Mouse (Mus musculus) CH12.LX (cell line): ENCODE measurements at regions not wholly inside any gene's neighbourhood (a gene's known extent, or its start where the extent isn't known, plus 50 kb on each side); places are given as distances from the start of the nearest gene placed in this dataset.

Experiments
- DNase-seq: peaks from one replicate; pipeline ENCODE4 v3.0.0-alpha.2; 2013; ENCODE audit errors: extremely low read depth
- H3K27ac ChIP-seq: 2 replicates; pipeline ENCODE4 v1.5.1; 2012; ENCODE audit warnings: low read depth, mild to moderate bottlenecking, control low read depth, moderate library complexity; ENCODE audit not compliant: insufficient read depth
- H3K27me3 ChIP-seq: replicated peaks from 2 replicates; pipeline ENCODE3; 2012; ENCODE audit warnings: inconsistent platforms
- H3K36me3 ChIP-seq, 2 experiments: replicated peaks in 1 of 2; 2 replicates each; pipeline versions ENCODE3 to v1.6.1; 2012; ENCODE audit warnings: inconsistent platforms in 1 of 2, low read length in 1 of 2, mild to moderate bottlenecking in 1 of 2, mixed read lengths in 1 of 2, moderate library complexity in 1 of 2; ENCODE audit not compliant: control insufficient read depth in 1 of 2, insufficient read depth in 1 of 2
- H3K4me1 ChIP-seq, 2 experiments: 2 replicates each; pipeline ENCODE4 v1.6.1; 2012; ENCODE audit warnings: inconsistent platforms in 1 of 2, moderate library complexity in 1 of 2; ENCODE audit not compliant: insufficient read depth in 2 of 2, control insufficient read depth in 1 of 2
- H3K4me2 ChIP-seq: 2 replicates; pipeline ENCODE4 v1.6.1; 2012; ENCODE audit warnings: low read depth, mild to moderate bottlenecking, control low read depth; ENCODE audit not compliant: poor library complexity, insufficient read depth, severe bottlenecking
- H3K4me3 ChIP-seq, 3 experiments: fragments of 150-350 bp in 1 of 3; sonication (generic) in 1 of 3; replicated peaks in 1 of 3; 2 replicates each; pipeline versions ENCODE3 to v1.5.1; 2011 to 2012; ENCODE audit warnings: low read depth in 2 of 3, low read length in 2 of 3, mild to moderate bottlenecking in 2 of 3, moderate library complexity in 2 of 3, control low read depth in 1 of 3, improper control_type of control experiment in 1 of 3, inconsistent platforms in 1 of 3, mixed read lengths in 1 of 3; ENCODE audit not compliant: poor library complexity in 1 of 3
- H3K79me2 ChIP-seq: replicated peaks from 2 replicates; pipeline ENCODE4 v1.6.1; 2012; ENCODE audit warnings: mild to moderate bottlenecking, moderate library complexity; ENCODE audit not compliant: control insufficient read depth, poor library complexity, insufficient read depth, severe bottlenecking; ENCODE audit errors: extremely low read depth
- H3K9ac ChIP-seq: 2 replicates; pipeline ENCODE4 v1.6.1; 2012; ENCODE audit warnings: low read depth, mild to moderate bottlenecking, control low read depth, moderate library complexity; ENCODE audit not compliant: insufficient read depth
- H3K9me3 ChIP-seq: replicated peaks from 2 replicates; pipeline ENCODE3; 2012; ENCODE audit warnings: low read length, inconsistent platforms, mixed read lengths
- BHLHE40 ChIP-seq: IDR thresholded peaks from 2 replicates; pipeline ENCODE4 v1.6.1; 2011; ENCODE audit warnings: mild to moderate bottlenecking, low read depth, low read length, improper control_type of control experiment
- CHD1 ChIP-seq: IDR thresholded peaks from 2 replicates; pipeline ENCODE4 v1.6.1; 2012; ENCODE audit warnings: low read depth, low read length, improper control_type of control experiment, inconsistent platforms
- CHD2 ChIP-seq: IDR thresholded peaks from 2 replicates; pipeline ENCODE4 v1.6.1; 2011; ENCODE audit warnings: low read length, improper control_type of control experiment
- CTCF ChIP-seq, 2 experiments: IDR thresholded peaks in 1 of 2; conservative IDR thresholded peaks in 1 of 2; 2 replicates each; pipeline ENCODE4 v1.5.1; 2011 to 2012; ENCODE audit warnings: low read depth in 2 of 2, low read length in 2 of 2, improper control_type of control experiment in 1 of 2, inconsistent platforms in 1 of 2, mild to moderate bottlenecking in 1 of 2, moderate library complexity in 1 of 2
- E2F4 ChIP-seq: IDR thresholded peaks from 2 replicates; pipeline ENCODE4 v1.6.1; 2011; ENCODE audit warnings: low read depth, low read length, improper control_type of control experiment; ENCODE audit not compliant: insufficient replicate concordance
- ELF1 ChIP-seq: IDR thresholded peaks from 2 replicates; pipeline ENCODE4 v1.6.1; 2014; ENCODE audit warnings: low read depth, mild to moderate bottlenecking, inconsistent platforms, low read length, improper control_type of control experiment
- EP300 ChIP-seq: IDR thresholded peaks from 2 replicates; pipeline ENCODE4 v1.6.1; 2011; ENCODE audit warnings: low read length, improper control_type of control experiment
- ETS1 ChIP-seq: conservative IDR thresholded peaks from 2 replicates; pipeline ENCODE4 v1.6.1; 2012; ENCODE audit warnings: low read depth, mild to moderate bottlenecking, inconsistent platforms, low read length, improper control_type of control experiment, moderate library complexity
- GABPA ChIP-seq: IDR thresholded peaks from 2 replicates; pipeline ENCODE4 v1.6.1; 2012; ENCODE audit warnings: low read depth, low read length, improper control_type of control experiment, inconsistent platforms; ENCODE audit not compliant: insufficient replicate concordance
- HCFC1 ChIP-seq: IDR thresholded peaks from 2 replicates; pipeline ENCODE4 v1.6.1; 2012; ENCODE audit warnings: low read depth, mild to moderate bottlenecking, inconsistent platforms, low read length, improper control_type of control experiment
- IRF4 ChIP-seq: IDR thresholded peaks from 2 replicates; pipeline ENCODE4 v1.6.1; 2014; ENCODE audit warnings: low read depth, mild to moderate bottlenecking, inconsistent platforms, low read length, improper control_type of control experiment
- JUN ChIP-seq: IDR thresholded peaks from 2 replicates; pipeline ENCODE4 v1.6.1; 2011; ENCODE audit warnings: low read depth, mild to moderate bottlenecking, low read length, improper control_type of control experiment, moderate library complexity; ENCODE audit not compliant: insufficient read depth
- JUND ChIP-seq: conservative IDR thresholded peaks from 2 replicates; pipeline ENCODE4 v1.6.1; 2011; ENCODE audit warnings: low read depth, low read length, improper control_type of control experiment
- KAT2A ChIP-seq: IDR thresholded peaks from 2 replicates; pipeline ENCODE4 v1.6.1; 2012; ENCODE audit warnings: low read length, improper control_type of control experiment, inconsistent platforms; ENCODE audit not compliant: insufficient replicate concordance
- MAFK ChIP-seq: IDR thresholded peaks from 2 replicates; pipeline ENCODE4 v1.6.1; 2011; ENCODE audit warnings: low read length, improper control_type of control experiment; ENCODE audit not compliant: insufficient replicate concordance
- MAX ChIP-seq: IDR thresholded peaks from 2 replicates; pipeline ENCODE4 v1.6.1; 2011; ENCODE audit warnings: low read length, improper control_type of control experiment
- MAZ ChIP-seq: IDR thresholded peaks from 2 replicates; pipeline ENCODE4 v1.6.1; 2012; ENCODE audit warnings: low read depth, mild to moderate bottlenecking, inconsistent platforms, low read length, improper control_type of control experiment, moderate library complexity
- MEF2A ChIP-seq: IDR thresholded peaks from 2 replicates; pipeline ENCODE4 v1.6.1; 2014; ENCODE audit warnings: low read depth, mild to moderate bottlenecking, inconsistent platforms, low read length, improper control_type of control experiment, borderline replicate concordance
- MXI1 ChIP-seq: IDR thresholded peaks from 2 replicates; pipeline ENCODE4 v1.6.1; 2011; ENCODE audit warnings: mild to moderate bottlenecking, low read depth, low read length, improper control_type of control experiment
- MYC ChIP-seq: IDR thresholded peaks from 2 replicates; pipeline ENCODE4 v1.6.1; 2011; ENCODE audit warnings: low read depth, mild to moderate bottlenecking, improper control_type of control experiment, low read length
- NELFE ChIP-seq: IDR thresholded peaks from 2 replicates; pipeline ENCODE4 v1.6.1; 2011; ENCODE audit warnings: low read depth, low read length, improper control_type of control experiment
- NRF1 ChIP-seq: IDR thresholded peaks from 2 replicates; pipeline ENCODE4 v1.6.1; 2014; ENCODE audit warnings: low read depth, mild to moderate bottlenecking, inconsistent platforms, low read length, improper control_type of control experiment, moderate library complexity
- PAX5 ChIP-seq: IDR thresholded peaks from 2 replicates; pipeline ENCODE4 v1.6.1; 2012; ENCODE audit warnings: low read length, inconsistent platforms, mixed read lengths
- POLR2A ChIP-seq: IDR thresholded peaks from 2 replicates; pipeline ENCODE4 v1.6.1; 2011; ENCODE audit warnings: low read depth, mild to moderate bottlenecking, improper control_type of control experiment, low read length
- POLR2AphosphoS2 ChIP-seq: IDR thresholded peaks from 2 replicates; pipeline ENCODE4 v1.6.1; 2011; ENCODE audit warnings: low read depth, low read length, improper control_type of control experiment
- RAD21 ChIP-seq: IDR thresholded peaks from 2 replicates; pipeline ENCODE4 v1.6.1; 2011; ENCODE audit warnings: low read depth, mild to moderate bottlenecking, low read length, improper control_type of control experiment, moderate library complexity
- RCOR1 ChIP-seq: conservative IDR thresholded peaks from 2 replicates; pipeline ENCODE4 v1.6.1; 2012; ENCODE audit warnings: low read depth, mild to moderate bottlenecking, inconsistent platforms, low read length, improper control_type of control experiment
- SIN3A ChIP-seq: IDR thresholded peaks from 2 replicates; pipeline ENCODE4 v1.6.1; 2012; ENCODE audit warnings: low read length, improper control_type of control experiment, inconsistent platforms
- SMC3 ChIP-seq: IDR thresholded peaks from 2 replicates; pipeline ENCODE4 v1.6.1; 2011; ENCODE audit warnings: low read depth, low read length, improper control_type of control experiment
- TBP ChIP-seq: conservative IDR thresholded peaks from 2 replicates; pipeline ENCODE4 v1.6.1; 2011; ENCODE audit warnings: low read depth, low read length, improper control_type of control experiment
- TCF12 ChIP-seq: IDR thresholded peaks from 2 replicates; pipeline ENCODE4 v1.6.1; 2014; ENCODE audit warnings: low read depth, mild to moderate bottlenecking, inconsistent platforms, low read length, improper control_type of control experiment
- UBTF ChIP-seq: IDR thresholded peaks from 2 replicates; pipeline ENCODE4 v1.6.1; 2012; ENCODE audit warnings: low read depth, mild to moderate bottlenecking, inconsistent platforms, low read length, improper control_type of control experiment, moderate library complexity
- USF1 ChIP-seq: IDR thresholded peaks from 2 replicates; pipeline ENCODE4 v1.6.1; 2014; ENCODE audit warnings: low read depth, mild to moderate bottlenecking, inconsistent platforms, low read length, improper control_type of control experiment
- USF2 ChIP-seq: conservative IDR thresholded peaks from 2 replicates; pipeline ENCODE4 v1.6.1; 2011; ENCODE audit warnings: low read depth, low read length, improper control_type of control experiment
- ZC3H11A ChIP-seq: IDR thresholded peaks from 2 replicates; pipeline ENCODE4 v1.6.1; 2012; ENCODE audit warnings: low read depth, mild to moderate bottlenecking, inconsistent platforms, low read length, improper control_type of control experiment
- ZKSCAN1 ChIP-seq: IDR thresholded peaks from 2 replicates; pipeline ENCODE4 v1.6.1; 2012; ENCODE audit warnings: low read depth, inconsistent platforms, low read length, improper control_type of control experiment, borderline replicate concordance
- ZMIZ1 ChIP-seq: IDR thresholded peaks from 2 replicates; pipeline ENCODE4 v1.6.1; 2012; ENCODE audit warnings: low read depth, mild to moderate bottlenecking, inconsistent platforms, low read length, improper control_type of control experiment
- ZNF384 ChIP-seq: IDR thresholded peaks from 2 replicates; pipeline ENCODE4 v1.6.1; 2012; ENCODE audit warnings: low read depth, low read length, improper control_type of control experiment, inconsistent platforms
- dilution Hi-C: fragments of 300-500 bp; cut with MboI; formaldehyde crosslinking; loops from 2 replicates; pipeline ENCODE4 v1.14.3; 2020; ENCODE audit warnings: low sequenced_read_pairs; ENCODE audit not compliant: extremely low pct_unique_long_range_greater_than_20kb, extremely low pct_ligation_motif_present
- in situ Hi-C: fragments of 300-500 bp; cut with MboI; formaldehyde crosslinking; loops from 3 replicates; pipeline ENCODE4 v1.14.3; 2019; ENCODE audit warnings: low sequenced_read_pairs, low pct_ligation_motif_present, low pct_unique_long_range_greater_than_20kb, mixed read lengths

DNA sequence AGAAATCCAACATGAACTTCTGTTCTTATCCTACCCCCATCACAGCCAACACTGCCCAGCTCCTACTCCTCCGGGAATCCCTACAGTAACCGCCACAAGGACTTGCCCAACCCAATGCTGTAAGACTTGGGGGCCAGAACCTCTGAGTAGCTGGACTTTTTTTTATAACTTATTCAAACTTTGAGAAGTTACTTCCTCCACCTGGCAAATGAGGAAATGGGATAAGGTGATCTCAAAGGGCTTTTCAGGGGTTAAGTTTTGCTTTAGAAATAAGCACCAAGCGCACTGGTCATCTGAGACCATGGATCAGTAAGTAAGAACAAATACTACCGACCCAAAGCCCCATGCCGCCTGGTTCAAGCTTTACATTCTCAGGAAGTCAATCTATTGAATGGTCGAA is 198.6 kb upstream of the Klf14 start:
- Histone ChIP-seq H3K4me1 (peaks cover 45 to 88% of the 10 kb centered on the region in 2 experiments), H3K4me2 (peak overlapping the region; percentile 67), H3K36me3 (peaks cover 19 to 64% of the 10 kb centered on the region in 2 experiments), H3K27me3 (no peaks in the 10 kb centered on the region), H3K9me3 (no peaks in the 10 kb centered on the region), H3K9ac (0 out of 2 replicates have a peak overlapping the region, but pooled peaks have one; percentile 31), H3K4me3 (no peak overlapping the region), H3K79me2 (0 out of 2 replicates have a peak, but pooled peaks cover 9% of the 10 kb centered on the region), H3K27ac (peak overlapping the region; percentile 89)
- in situ Hi-C loops: no loop called here
- TF ChIP-seq ZMIZ1 (no peak), PAX5 (no peak), GABPA (no peak), ZKSCAN1 (no peak), CHD2 (0 out of 2 replicates have a peak, but pooled peaks have one; percentile 41), MYC (peak; percentile 38; the same call in 1 of the 2 replicates), CTCF (conservative IDR thresholded peaks at IDR 0.05 in 1 of 2, IDR thresholded peaks at IDR 0.05 in 1 of 2; ENCODE audit: low read depth in 2 of 2, low read length in 2 of 2) (no peak), ETS1 (peak; percentile 70), E2F4 (no peak), ZNF384 (peak; percentile 85), IRF4 (peak; percentile 78), NELFE (no peak), RCOR1 (0 out of 2 replicates have a peak, but pooled peaks have one; percentile 49), UBTF (0 out of 2 replicates have a peak, but pooled peaks have one; percentile 36), SMC3 (no peak), ZC3H11A (no peak), MAX (no peak), USF1 (no peak), BHLHE40 (peak; percentile 46), CHD1 (0 out of 2 replicates have a peak, but pooled peaks have one; percentile 39), MAFK (no peak), NRF1 (no peak), POLR2AphosphoS2 (no peak), POLR2A (no peak), JUND (0 out of 2 replicates have a peak, but pooled peaks have one; percentile 11), MXI1 (peak; percentile 13; the same call in 1 of the 2 replicates), MAZ (peak; percentile 58), ELF1 (no peak), TBP (0 out of 2 replicates have a peak, but pooled peaks have one; percentile 44), TCF12 (no peak), KAT2A (no peak), RAD21 (no peak), MEF2A (peak; percentile 35; the same call in 1 of the 2 replicates), USF2 (no peak), SIN3A (no peak), EP300 (peak; percentile 84), JUN (no peak), HCFC1 (no peak)
- dilution Hi-C loops: no loop called here
- no peak for DNase-seq
